29 mouse cellular contexts compared by ENCODE assay signal in the genomic region with DNA sequence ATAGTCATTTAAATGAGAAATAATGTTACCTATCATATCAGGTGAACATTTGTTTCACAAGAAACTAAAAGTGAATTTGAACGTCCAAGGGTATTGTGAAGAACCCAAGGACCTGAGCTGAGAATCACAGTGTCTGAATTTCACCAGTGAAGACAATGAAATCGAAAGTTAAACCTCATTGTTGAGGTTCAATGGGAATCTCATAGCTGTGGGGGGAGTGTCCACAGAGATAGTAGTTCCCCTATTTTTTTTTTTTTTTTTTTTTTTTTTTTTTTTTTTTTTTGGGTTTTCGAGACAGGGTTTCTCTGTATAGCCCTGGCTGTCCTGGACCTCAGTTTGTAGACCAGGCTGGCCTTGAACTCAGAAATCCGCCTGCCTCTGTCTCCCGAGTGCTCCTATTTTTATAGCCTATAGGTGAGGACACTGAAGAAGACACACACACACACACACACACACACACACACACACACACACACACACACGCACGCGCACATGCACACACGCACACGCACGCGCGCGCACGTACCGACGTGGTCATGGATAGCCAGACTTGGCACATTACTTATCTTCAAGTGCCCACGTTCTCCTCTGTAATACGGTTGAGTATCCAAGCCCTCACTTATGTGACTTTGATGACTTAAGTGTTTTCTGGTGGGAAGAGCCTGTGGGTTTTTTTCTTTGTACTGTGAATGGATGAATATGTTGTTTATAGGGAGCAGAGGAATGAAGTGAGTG. TPM values are rescaled to one million over a fixed set of nuclear protein-coding genes. Genes with fewer than 3 reads are reported as not detected.
"Had no signal": no experiment of that assay in that cellular context is flagged by ENCODE, and none has a peak within 500 bp of the region (broad histone marks: within the 10 kb centered on the region; RNA-seq: fewer than 3 reads in every experiment).

No protein-coding gene starts in this region.

- DNase-seq: kidney, adult 2 months; kidney, postnatal 25 days; layer of hippocampus, adult 9-11 months; lung, embryonic 14.5 days; midbrain, embryonic 14.5 days; retina, postnatal 1 day; right cerebral cortex, postnatal 25 days; thymus, adult 2 months; thymus, postnatal 14 days; thymus, postnatal 4 days had no signal

- ATAC-seq: lung, postnatal 0 days had no signal

- H3K9ac ChIP-seq: liver, embryonic 14.5 days; liver, postnatal 0 days; lung, embryonic 14.5 days; neural tube, embryonic 13.5 days had no signal

- H3K4me3 ChIP-seq: layer of hippocampus, adult 2 months; neural tube, embryonic 13.5 days had no signal

- H3K4me2 ChIP-seq: liver, embryonic 11.5 days; lung, embryonic 14.5 days; midbrain, embryonic 11.5 days; neural tube, embryonic 13.5 days had no signal

- H3K27ac ChIP-seq: layer of hippocampus, adult 2 months; liver, embryonic 14.5 days; macrophage; neural tube, embryonic 13.5 days had no signal

- H3K27me3 ChIP-seq: neural tube, embryonic 13.5 days had no signal

- H3K36me3 ChIP-seq: neural tube, embryonic 13.5 days had no signal

- H3K4me1 ChIP-seq: neural tube, embryonic 13.5 days had no signal

- H3K9me3 ChIP-seq: neural tube, embryonic 13.5 days had no signal

RNA-seq across cellular contexts. Expression of a gene that starts 57.2 kb away (rescaled TPM):
- total RNA-seq: layer of hippocampus, adult 2 months; layer of hippocampus, postnatal 25 days; left cerebral cortex, adult 18-20 months; left cerebral cortex, postnatal 25 days; megakaryocyte-erythroid progenitor cell, adult 5-6 weeks; neutrophil, adult 5-6 weeks had no signal
- polyA plus RNA-seq: kidney, adult 2 months; kidney, embryonic 14.5 days; large intestine, adult 2 months; limb, embryonic 11.5 days; limb, embryonic 14.5 days; liver, embryonic 11.5 days; liver, embryonic 14.5 days; liver, postnatal 0 days; lung, embryonic 14.5 days; lung, postnatal 0 days; macrophage; midbrain, embryonic 11.5 days; midbrain, embryonic 14.5 days; neural tube, embryonic 13.5 days; spleen, adult 2 months; stomach, embryonic 16.5 days; thymus, adult 2 months had no signal
